Mouse (Mus musculus): ENCODE data around the gene Rnf17.

Gene Rnf17

DNA sequence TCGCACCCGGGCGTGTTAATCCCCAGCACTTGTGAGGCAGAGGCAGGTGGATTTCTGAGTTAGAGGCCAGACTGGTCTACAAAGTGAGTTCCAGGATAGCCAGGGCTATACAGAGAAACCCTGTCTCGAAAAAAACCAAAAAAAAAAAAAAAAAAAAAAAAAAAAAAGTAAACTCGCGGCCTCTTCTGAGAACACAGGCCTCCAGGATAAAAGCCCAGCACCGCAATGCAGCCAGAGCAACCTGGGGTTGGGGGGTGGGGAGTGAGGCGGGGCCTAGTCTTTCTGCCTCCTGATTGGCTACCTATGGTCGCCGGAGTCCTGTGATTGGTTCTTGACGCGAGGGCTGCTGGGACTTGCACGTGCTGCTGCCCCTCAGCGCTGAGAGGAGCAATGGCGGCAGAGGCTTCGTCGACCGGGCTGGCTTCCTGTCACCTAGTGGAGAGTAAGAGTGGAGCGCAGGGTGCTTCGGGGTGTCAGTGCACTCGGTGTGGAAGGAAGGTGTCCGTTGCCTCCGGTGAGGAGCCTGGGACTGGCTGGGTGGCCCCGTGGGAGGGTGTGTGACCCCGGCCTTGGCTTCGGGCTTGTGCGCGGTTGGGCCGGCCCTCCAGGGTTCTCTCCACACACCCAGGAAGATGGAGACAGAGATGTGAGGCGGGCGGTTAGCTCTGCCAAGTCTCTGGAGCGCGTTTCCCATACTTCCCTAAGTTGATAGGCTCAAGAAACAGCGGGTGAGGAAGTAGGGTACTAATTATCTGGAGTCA lies at the start of gene Rnf17:
Gene Rnf17 (plus strand): TSS at position 271 of the 761 bp plus-strand sequence.
- peak; percentile 5 for DNase-seq

- no peak for DNase-seq
Observed at GRCm38 (mm10) chr14:56354803-56355202, 47.6 kb upstream of the Rnf17 start.

GRCm38 (mm10) chr14:56355396-56355795 lies 47.0 kb upstream of the Rnf17 start:
- DNase-seq = no peak

- no peak for DNase-seq
Observed at GRCm38 (mm10) chr14:56356196-56356595, 46.2 kb upstream of the Rnf17 start.

- no peak for DNase-seq
Observed at GRCm38 (mm10) chr14:56358422-56358821, 44.0 kb upstream of the Rnf17 start.

DNA sequence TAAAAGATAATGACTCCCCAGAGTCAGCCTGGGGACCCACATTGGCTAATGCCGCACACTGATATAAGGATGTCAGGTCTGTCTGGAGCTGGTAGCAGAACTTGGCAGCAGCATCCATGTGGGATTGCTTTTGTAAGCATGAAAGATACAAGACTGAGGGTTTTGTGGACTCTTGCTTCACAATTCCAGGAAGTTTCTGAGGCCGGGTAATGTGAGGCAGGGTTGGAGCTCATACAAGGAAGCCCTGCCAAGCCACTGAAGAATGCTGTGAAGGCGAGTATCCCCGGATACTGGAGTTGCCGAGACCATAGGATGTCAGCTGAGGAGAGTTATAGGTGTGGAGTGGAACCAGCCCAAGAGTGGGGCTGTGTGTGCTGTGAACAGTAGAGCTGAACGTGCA lies 43.2 kb upstream of the Rnf17 start:
- no peak for DNase-seq

DNA sequence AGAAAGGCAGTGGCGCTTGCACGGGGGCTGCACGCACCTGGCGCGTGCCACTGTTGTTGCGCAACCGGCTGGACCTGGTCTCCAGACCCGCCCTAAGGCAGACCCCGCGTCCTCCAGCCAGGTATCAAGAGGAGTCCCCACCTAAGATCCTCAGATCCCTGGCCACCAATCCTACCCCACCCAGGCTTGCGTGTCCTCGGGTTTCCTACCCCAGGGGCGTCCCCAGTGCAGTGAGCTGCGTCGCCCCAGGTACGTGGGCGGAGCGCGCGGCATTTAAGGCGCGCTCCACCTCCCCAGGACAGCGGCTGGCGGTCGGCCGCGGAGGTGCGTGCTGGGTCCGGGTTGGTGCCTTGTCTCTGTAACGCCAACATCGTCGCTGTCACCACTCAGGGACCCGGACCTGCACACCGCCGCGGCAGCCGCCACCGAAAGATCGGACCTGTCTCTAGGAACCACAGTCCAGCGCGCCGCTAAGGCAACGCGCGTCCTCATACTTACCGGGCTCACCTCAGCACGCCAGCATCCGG lies 37.6 kb upstream of the Rnf17 start, which contains the start of gene Atp12a:
Gene Atp12a (plus strand): TSS at position 358 of the 527 bp plus-strand sequence.
- peak; percentile 21 for DNase-seq

DNA sequence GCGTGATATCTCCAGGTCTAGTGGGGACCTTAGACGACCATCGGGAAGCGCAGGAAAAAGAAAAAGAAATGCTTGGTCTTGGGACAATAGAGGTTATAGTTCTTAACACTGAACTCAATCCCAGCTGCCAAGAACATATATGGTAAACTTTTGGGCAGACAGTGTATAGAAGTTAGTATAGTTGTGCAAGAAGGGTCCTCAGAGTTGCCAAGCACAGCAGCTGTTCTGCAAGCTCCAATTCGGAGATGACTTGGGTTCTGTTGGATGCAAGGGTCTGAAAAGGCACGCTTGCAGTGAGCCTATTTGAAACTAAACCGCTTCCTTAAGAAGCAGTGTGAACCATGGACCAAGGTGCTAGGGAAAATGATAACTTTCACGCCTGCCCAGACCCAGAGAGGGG lies 37.1 kb upstream of the Rnf17 start:
- DNase-seq = no peak

GRCm38 (mm10) chr14:56366712-56367111 lies 35.7 kb upstream of the Rnf17 start:
- peak; percentile 13 for DNase-seq

- DNase-seq = peak; percentile 28
Observed at GRCm38 (mm10) chr14:56368834-56369233, 33.5 kb upstream of the Rnf17 start.

DNA sequence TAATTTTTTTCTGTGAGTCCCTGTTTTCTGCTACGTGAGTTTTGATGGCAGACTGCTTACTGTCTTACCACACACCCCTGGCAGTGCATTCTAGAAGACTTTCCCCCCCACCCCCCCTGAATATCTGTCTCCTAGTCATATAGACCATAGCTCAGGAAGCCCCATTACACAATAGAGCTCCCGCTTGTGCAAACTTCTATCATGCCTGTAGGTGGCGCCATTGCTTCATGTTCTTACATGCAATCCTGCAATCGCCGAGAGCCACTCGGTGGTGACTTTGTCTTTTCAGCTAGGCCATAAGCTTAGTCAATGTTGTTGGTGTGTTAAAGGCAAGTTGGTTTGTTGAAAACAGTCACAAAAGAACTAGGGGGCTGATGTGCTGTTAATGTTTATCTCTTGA lies 26.6 kb upstream of the Rnf17 start:
- DNase-seq = peak; percentile 92

GRCm38 (mm10) chr14:56377745-56378144 lies 24.6 kb upstream of the Rnf17 start:
- no peak for DNase-seq

DNA sequence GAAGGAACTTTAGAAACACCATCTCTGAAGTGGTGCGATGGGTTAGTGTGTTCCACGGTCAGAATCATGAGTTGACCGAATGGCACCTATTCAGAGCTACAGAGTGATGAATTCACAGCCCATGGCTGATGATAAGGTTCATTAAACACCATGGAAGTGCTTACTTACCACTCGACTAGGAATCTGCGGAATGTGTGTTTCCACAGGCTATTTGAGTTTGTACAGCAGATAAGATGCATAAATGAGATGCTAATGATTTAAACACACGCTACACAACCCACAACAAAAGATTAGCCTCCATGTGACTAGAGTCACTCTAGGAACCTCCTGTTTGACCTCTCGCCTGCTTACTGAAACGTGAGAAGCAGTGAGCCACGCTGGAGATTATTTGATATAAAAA lies 23.0 kb upstream of the Rnf17 start:
- DNase-seq = no peak

DNA sequence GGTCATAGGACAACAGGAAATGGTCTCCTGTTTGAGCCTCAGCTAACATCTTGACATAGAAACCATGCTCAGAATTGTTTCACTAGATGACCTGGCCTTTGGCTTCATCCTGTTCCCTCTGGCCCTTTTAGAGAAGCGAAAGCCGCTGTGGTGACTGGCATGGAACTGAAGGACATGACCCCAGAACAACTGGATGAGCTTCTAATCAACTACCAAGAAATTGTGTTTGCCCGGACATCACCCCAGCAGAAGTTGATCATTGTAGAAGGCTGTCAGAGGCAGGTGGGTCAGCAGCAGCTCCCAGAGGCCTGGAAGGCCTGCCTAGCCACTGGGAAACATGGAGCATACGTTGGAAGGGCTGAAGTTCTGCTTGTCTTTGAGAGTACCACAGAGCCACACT lies 20.0 kb upstream of the Rnf17 start:
- no peak for DNase-seq

- no peak for DNase-seq
Observed at GRCm38 (mm10) chr14:56390247-56390646, 12.1 kb upstream of the Rnf17 start.

DNA sequence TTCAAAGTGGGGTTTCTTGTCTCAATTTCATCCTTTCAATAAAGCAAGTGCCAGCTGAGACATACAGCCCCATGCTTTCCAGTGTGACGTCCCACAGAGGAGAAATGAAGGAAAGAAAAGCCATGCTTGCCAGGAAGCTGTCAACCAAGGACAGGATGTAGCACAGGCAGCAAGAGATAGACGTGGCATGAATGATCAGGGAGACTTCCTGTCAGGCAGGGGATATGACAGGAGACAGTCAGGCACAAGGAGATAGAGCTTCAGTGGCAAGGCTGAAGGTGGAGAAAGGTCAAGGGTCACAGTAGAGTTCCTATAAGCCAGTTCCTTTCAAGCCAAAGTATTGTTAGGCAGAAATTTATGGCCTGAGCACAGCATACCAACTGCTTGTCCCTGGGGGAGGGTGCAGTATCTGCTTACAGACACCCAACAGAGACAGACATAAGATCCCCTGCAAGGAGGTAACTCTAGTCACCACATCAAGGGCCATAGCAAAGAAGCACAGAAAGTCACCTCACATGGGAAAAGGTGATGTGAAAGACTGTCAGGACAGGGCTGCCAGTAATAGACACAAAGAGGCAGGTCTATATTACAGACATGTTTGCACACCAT lies 8.6 kb upstream of the Rnf17 start:
- DNase-seq = peak; percentile 21

- peak; percentile 32 for DNase-seq
Observed at GRCm38 (mm10) chr14:56398001-56398400, 4.4 kb upstream of the Rnf17 start.

- DNase-seq = no peak
Observed at GRCm38 (mm10) chr14:56403072-56403375, 643 bp downstream of the Rnf17 start.

DNA sequence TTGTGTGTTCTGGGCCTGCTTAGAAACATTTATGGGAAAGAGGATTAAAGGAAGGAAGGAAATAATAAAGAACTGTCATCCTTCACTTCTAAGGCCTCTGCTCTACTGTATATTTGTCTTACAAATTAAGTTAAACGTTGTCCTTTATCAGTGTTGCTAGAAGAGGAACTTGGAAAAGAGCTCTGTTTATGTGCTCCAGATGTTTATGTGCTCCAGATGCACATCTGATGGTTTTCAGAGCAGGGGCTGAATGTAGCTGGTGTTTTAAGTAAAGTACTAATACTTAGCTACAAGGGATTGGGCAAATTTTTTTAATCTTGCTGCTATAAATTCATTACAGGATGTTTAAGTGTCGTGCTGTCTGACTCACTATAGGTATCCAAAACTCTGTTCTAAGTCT lies 59.7 kb downstream of the Rnf17 start:
- no peak for DNase-seq

- no peak for DNase-seq
Observed at GRCm38 (mm10) chr14:56462729-56463128, 60.3 kb downstream of the Rnf17 start.

GRCm38 (mm10) chr14:56468145-56468544 lies 65.8 kb downstream of the Rnf17 start:
- DNase-seq = peak; percentile 50

DNA sequence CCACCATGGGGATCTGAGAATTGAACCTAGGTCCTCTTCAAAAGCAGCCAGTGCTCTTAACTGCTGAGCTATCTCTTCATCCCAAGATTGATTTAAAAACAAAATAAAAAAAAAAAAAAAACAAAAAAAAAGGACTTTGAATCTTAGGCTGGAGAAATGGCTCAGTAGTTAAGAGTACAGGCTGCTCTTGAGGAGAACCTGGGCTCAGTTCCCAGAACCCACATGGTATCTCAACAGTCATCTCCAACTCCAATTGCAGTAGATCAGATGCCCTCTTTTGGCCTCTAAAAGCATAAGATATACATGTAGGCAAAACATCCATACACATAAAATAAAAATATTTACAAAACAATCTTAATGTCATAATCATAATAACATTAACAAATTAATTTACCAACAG lies 87.4 kb downstream of the Rnf17 start:
- no peak for DNase-seq

DNA sequence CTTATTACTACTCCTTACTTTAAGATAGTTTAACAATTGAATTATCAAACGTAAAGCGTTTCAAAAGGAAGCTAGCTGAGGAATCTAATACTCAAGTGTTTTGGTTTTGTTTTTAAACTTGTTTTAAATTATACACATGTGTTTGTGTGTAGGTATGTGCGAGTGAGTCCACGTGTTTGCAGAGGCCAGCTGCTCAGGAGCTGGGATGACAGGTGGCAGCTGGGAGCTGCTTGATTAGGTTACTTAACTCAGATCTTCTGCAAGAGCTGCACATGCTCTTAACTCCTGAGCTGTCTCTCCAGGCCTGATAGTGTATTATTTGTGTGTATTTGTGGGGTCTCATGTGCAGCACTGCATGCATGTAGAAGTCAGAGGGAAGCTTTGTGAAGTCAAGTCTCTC lies 100.0 kb downstream of the Rnf17 start:
- DNase-seq = no peak

GRCm38 (mm10) chr14:56506743-56507142 lies 104.4 kb downstream of the Rnf17 start:
- DNase-seq = no peak

DNA sequence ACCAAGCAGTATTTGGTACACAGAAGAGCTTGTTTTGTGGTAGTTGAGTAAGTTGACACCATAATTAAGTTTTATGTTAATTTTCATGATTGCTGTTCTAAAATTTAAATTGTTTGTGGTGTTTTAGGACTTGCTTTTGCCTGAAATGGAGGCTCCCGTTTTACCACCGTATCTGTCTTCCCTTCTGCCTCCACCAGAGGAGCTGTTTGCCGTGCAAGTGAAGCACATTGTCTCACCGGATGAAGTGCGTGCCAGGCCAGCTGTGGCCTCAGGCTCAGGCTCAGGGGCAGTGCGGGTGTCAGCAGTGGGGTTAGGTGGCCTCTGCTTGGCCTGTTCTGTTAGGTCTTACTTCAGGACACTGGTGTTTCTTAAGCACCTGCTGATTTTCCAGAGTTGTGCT lies 109.7 kb downstream of the Rnf17 start:
- DNase-seq = peak; percentile 72

Measured in embryo, embryonic 11 days (tissue).